Mouse (Mus musculus) neural tube, embryonic 11.5 days (tissue): ENCODE measurements around the gene 4930562C15Rik. TPM values are rescaled to one million over a fixed set of nuclear protein-coding genes. Genes with fewer than 3 reads are reported as not detected.
"Not testable (repeated sequence)": the region's sequence is repeated elsewhere in the genome, so short reads cannot be mapped to it uniquely, and the experiment has no call there.

Experiments
- ATAC-seq: fragments of 200-750 bp; cut with Nextera tagmentation; 2 replicates; pipeline ENCODE4 v1.8.0; 2017; ENCODE audit warnings: moderate number of reproducible peaks, mild to moderate bottlenecking, moderate TSS enrichment, moderate library complexity; ENCODE audit not compliant: insufficient read depth, low FRiP score, low TSS enrichment
- DNase-seq: peaks from one replicate; pipeline ENCODE4 v3.0.0-alpha.2; 2015; ENCODE audit warnings: low spot score
- H3K27ac ChIP-seq: fragments of 300-500 bp; sonication (generic); 2 replicates; pipeline ENCODE4 v1.5.1; 2014; ENCODE audit warnings: low read depth, mild to moderate bottlenecking, low read length
- H3K27me3 ChIP-seq: fragments of 300-500 bp; sonication (generic); 2 replicates; pipeline ENCODE4 v1.6.1; 2014; ENCODE audit warnings: mild to moderate bottlenecking, low read length, mixed read lengths; ENCODE audit not compliant: control insufficient read depth, insufficient read depth
- H3K36me3 ChIP-seq: fragments of 300-500 bp; sonication (generic); 2 replicates; pipeline ENCODE4 v1.6.1; 2014; ENCODE audit warnings: mild to moderate bottlenecking, low read length, moderate library complexity, mixed read lengths; ENCODE audit not compliant: control insufficient read depth, insufficient read depth
- H3K4me1 ChIP-seq: fragments of 300-500 bp; sonication (generic); 2 replicates; pipeline ENCODE4 v1.6.1; 2014; ENCODE audit warnings: low read length, mixed read lengths; ENCODE audit not compliant: control insufficient read depth, insufficient read depth
- H3K4me2 ChIP-seq: fragments of 300-500 bp; sonication (generic); 2 replicates; pipeline ENCODE4 v1.6.1; 2014; ENCODE audit warnings: low read depth, mild to moderate bottlenecking, moderate library complexity
- H3K4me3 ChIP-seq: fragments of 300-500 bp; sonication (generic); 2 replicates; pipeline ENCODE4 v1.5.1; 2014; ENCODE audit warnings: low read depth, low read length
- H3K9ac ChIP-seq: fragments of 300-500 bp; sonication (generic); 2 replicates; pipeline ENCODE4 v1.6.1; 2014; ENCODE audit warnings: mild to moderate bottlenecking, low read length
- H3K9me3 ChIP-seq: fragments of 300-500 bp; sonication (generic); 2 replicates; pipeline ENCODE4 v1.6.1; 2016; ENCODE audit warnings: low read length; ENCODE audit not compliant: control insufficient read depth
- WGBS: fragments of 180-500 bp; shearing (Covaris S2); extraction: QIAGEN DNeasy Blood & Tissue Kit; methylation state at CpG from one replicate; pipeline ENCODE4 v1.1.7; 2014; 5-methylcytosine and 5-hydroxymethylcytosine counted together
- polyA plus RNA-seq: library from polyadenylated mRNA; unstranded; fragments of >200 nt; fragmentation: Nextera tagmentation; extraction: Ambion mirVana; gene quantifications from 2 replicates; pipeline ENCODE4 v1.2.1, GENCODE M21; 2014

The 4930562C15Rik gene
- 0.20 and 0.38 TPM in 2 replicates for polyA plus RNA-seq

DNA sequence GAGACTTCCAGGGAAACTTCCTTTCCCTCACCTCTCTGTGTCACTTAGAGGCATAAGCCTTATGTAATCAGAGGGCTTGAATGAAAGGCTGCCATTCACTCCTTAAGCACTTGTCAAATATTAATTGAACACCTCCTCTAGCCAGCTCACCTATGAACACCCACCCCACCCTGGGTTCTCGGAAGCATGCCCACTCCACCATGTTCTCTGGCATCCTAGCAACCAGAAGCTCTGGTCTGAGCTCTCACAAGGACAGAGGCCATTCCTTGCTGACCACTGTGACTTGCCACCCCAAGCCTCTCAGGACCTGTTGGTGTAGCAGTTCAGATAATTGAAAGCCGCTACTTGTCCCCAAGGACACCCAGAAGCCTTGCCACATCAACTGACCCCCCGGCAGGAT lies at the start of gene 4930562C15Rik:
TSS of gene 4930562C15Rik (plus strand) at position 226 of the 400 bp plus-strand sequence.
- 87% methylated on average over 3 of the region's 3 CpGs for WGBS
- H3K27ac ChIP-seq, result no peak within 1 kb of the TSS
- ATAC-seq, result no peak
- H3K4me3 ChIP-seq, result no peak within 1 kb of the TSS
- no peak within 1 kb of the TSS for H3K4me2 ChIP-seq
- no peak for DNase-seq
- no peaks in the 10 kb centered on the region for H3K27me3 ChIP-seq
- H3K4me1 ChIP-seq, result no peaks in the 10 kb centered on the region
- H3K36me3 ChIP-seq, result no peaks in the 10 kb centered on the region
- no peaks in the 10 kb centered on the region for H3K9me3 ChIP-seq
- H3K9ac ChIP-seq, result no peak within 1 kb of the TSS

DNA sequence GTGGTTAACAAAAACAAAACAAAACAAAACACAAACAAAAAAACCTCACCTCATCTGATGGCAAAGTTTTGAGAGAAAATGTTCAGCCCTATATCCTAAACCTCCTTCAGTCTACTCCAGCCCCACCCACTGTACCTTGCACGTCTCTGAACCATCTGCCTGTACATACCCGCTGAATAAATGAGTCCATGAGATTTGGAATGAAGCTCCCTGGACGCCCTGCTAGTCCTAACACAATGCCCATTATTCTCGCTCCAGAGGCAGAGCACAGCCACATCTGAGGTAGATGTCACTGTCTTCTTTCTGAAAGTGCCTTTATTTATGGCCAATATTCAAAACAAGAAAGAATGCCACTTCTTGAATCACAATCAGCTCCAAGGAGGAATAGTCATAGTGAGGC lies 49.5 kb upstream of the 4930562C15Rik start:
- H3K36me3 ChIP-seq, result no peaks in the 10 kb centered on the region
- no peak overlapping the region for H3K4me3 ChIP-seq
- no peaks in the 10 kb centered on the region for H3K27me3 ChIP-seq
- H3K9ac ChIP-seq, result no peak overlapping the region
- H3K4me2 ChIP-seq, result no peak overlapping the region
- no peaks in the 10 kb centered on the region for H3K9me3 ChIP-seq
- WGBS, result 38% methylated on average over 4 of the region's 4 CpGs
- DNase-seq (no peak), ATAC-seq (no peak)
- peaks cover 21% of the 10 kb centered on the region for H3K4me1 ChIP-seq
- no peak overlapping the region for H3K27ac ChIP-seq

DNA sequence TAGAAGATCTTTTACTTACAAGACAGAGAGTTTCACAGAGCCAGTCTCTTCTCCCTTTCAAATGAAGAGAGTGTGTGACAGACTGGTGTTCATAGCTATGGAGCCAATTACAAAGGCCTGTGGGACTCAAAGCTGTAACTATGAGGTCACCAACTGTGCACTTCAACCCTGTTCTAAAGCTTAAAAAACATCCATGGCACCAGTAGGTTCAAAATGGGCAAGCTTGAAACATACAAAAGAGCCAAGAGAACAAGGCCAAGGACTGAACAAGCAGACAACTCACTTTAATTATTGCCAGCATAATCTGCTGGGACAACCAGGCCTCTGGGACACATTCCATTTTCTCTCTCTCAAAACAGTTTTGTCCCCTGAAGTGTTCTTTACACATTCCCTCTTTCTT lies 47.0 kb upstream of the 4930562C15Rik start:
- no peak overlapping the region for H3K27ac ChIP-seq
- DNase-seq (no peak), ATAC-seq (no peak)
- H3K9me3 ChIP-seq, result no peaks in the 10 kb centered on the region
- peaks cover 21% of the 10 kb centered on the region for H3K4me1 ChIP-seq
- no peak overlapping the region for H3K9ac ChIP-seq
- no peak overlapping the region for H3K4me3 ChIP-seq
- no peaks in the 10 kb centered on the region for H3K27me3 ChIP-seq
- peak overlapping the region; percentile 0; the same call in 1 of the 2 replicates for H3K4me2 ChIP-seq
- H3K36me3 ChIP-seq, result no peaks in the 10 kb centered on the region

DNA sequence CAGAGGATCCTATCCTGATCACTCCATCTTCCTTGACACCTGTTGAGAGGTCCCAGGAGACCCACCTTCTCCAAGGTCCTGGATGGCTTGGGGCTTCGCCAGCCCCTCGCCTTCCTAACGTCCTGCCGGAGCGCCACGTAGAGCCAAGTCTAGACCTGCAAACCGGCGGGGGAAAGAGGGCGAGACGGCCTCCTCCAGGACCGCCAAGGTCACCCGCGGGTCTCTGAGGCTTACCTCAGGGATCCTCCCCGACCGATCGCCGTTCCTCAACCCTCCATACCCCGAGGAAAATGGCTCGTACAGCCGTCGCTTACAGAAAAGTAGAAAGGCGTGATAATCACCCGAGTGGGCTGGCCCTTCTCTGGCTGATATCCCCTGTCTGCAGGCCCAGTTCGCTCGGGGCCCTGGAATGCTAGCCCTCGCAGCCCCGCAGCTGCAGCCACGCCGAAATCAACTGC lies 45.9 kb upstream of the 4930562C15Rik start:
- Histone ChIP-seq H3K4me1 (peaks cover 21% of the 10 kb centered on the region), H3K27me3 (no peaks in the 10 kb centered on the region), H3K27ac (peak overlapping the region; percentile 92; the same call in 1 of the 2 replicates), H3K4me2 (peak overlapping the region; percentile 90), H3K36me3 (no peaks in the 10 kb centered on the region), H3K9ac (peak overlapping the region; percentile 79), H3K9me3 (no peaks in the 10 kb centered on the region), H3K4me3 (peak overlapping the region; percentile 76)
- DNase-seq (no peak), ATAC-seq (peak; percentile 54)
- WGBS, result under 1% methylated on average over 29 of the region's 29 CpGs

DNA sequence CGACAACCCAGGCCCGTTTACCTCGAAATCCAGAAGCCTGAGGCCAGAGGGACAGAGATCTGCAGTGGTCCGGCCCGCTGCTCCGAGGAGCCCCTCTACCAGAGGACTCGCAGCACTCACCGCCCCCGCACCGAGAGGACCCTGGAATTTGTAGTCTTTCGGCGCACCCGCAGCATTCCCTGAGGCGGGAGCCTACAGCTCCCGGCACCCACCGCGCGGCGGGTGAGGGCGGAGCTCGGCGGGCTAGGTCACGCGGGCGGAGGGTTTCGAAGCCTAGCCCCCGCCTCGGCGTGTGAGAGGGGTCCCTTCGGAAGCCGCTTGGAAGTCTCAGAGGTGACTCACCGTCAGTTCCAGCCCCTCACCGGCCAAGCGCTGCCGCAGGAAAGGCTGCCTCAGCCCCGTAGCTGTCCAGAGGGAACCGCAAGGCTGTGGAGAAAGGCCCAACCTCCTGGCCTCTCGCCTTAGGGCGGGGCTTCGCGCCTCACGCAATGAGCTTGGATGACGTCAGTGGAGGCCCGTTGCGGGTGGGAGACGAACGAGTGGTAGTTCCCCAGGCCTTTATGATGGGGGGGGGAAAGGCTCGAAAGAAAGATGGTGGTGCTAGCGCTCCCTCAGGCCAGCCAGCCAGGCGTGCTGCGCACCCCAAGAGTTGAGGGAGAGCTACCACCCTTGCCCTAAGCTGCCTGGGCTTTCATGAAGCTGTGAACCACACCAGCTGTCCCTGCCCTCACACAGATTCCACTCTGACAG lies 45.2 kb upstream of the 4930562C15Rik start, which contains the start of gene Cdip1:
TSS of gene Cdip1 (minus strand) at position 483 of the 750 bp plus-strand sequence.
- Histone ChIP-seq H3K9me3 (no peaks in the 10 kb centered on the region), H3K27ac (peak within 1 kb of the TSS; percentile 92), H3K36me3 (no peaks in the 10 kb centered on the region), H3K27me3 (no peaks in the 10 kb centered on the region), H3K4me2 (peak within 1 kb of the TSS; percentile 90), H3K4me1 (peaks cover 21% of the 10 kb centered on the region), H3K9ac (peak within 1 kb of the TSS; percentile 79), H3K4me3 (peak within 1 kb of the TSS; percentile 76)
- DNase-seq (peak; percentile 97), ATAC-seq (peak; percentile 96)
- 2% methylated on average over 51 of the region's 51 CpGs for WGBS

DNA sequence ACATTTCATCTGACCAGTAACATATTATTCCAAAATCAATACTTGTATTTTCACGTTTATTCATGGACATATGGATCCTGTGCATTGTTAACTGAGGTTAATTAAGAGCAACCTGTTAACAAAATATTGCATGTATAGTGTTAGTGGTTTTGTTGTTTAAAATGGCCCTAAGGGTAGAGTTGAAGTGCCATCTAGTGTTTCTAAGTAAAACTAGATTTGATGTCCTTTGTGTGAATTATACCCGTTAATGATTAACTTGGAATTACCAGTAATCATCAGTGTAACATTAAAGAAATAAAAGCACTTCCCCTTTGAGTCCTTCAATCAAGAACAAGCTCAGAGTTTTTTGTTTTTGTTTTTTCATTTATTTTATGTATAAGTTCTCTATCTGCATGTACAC lies 43.9 kb upstream of the 4930562C15Rik start:
- Histone ChIP-seq H3K4me1 (peaks cover 19% of the 10 kb centered on the region), H3K9me3 (no peaks in the 10 kb centered on the region), H3K9ac (no peak overlapping the region), H3K27ac (no peak overlapping the region), H3K27me3 (no peaks in the 10 kb centered on the region), H3K36me3 (no peaks in the 10 kb centered on the region), H3K4me2 (no peak overlapping the region), H3K4me3 (no peak overlapping the region)
- ATAC-seq (no peak), DNase-seq (no peak)
- 72% methylated on average over 2 of the region's 2 CpGs for WGBS

DNA sequence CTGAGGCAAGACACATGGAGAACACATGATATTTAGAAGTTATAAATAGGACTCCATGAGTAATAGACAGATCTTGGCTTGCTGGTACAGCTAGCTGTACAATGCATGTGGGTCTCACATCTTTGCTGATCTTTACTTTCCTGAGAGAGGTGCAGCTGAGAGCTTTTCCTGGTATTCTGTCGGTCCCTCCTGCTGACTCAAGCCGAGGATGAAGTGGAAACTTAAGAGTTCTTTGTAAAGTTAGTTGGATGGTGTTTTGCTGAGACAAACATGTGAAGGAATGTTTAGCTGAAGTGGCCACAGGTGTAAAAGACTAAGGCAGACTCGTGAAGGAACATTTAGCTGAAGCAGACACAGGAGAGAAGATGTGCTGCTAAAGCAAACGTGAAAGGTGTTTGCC lies 38.6 kb upstream of the 4930562C15Rik start:
- no peaks in the 10 kb centered on the region for H3K9me3 ChIP-seq
- H3K9ac ChIP-seq, result no peak overlapping the region
- 80% methylated on average over 4 of the region's 4 CpGs for WGBS
- no peak overlapping the region for H3K4me3 ChIP-seq
- no peak overlapping the region for H3K27ac ChIP-seq
- H3K36me3 ChIP-seq, result no peaks in the 10 kb centered on the region
- H3K4me1 ChIP-seq, result no peaks in the 10 kb centered on the region
- H3K27me3 ChIP-seq, result no peaks in the 10 kb centered on the region
- ATAC-seq (no peak), DNase-seq (no peak)
- no peak overlapping the region for H3K4me2 ChIP-seq

DNA sequence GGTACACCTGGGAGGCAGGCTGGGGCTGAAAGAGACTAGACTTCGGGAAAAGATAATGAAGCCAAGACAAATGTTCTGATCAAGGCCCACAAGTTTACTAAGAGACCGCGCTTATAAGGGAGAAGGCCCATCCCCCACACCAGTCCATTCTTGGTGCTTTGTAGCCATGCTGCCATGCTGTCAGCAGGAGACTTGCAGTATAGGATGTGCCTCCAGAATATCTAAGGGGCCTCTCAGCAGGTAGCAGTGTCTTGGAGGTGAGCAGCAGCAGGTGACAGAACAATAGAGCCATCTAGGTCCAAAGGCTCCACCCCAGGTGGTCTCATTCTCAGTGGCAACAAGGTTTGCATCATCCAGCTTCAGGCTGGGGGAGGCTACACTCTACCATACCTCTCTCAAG lies 16.9 kb upstream of the 4930562C15Rik start:
- Histone ChIP-seq H3K9me3 (no peaks in the 10 kb centered on the region), H3K36me3 (no peaks in the 10 kb centered on the region), H3K4me2 (no peak overlapping the region), H3K4me3 (no peak overlapping the region), H3K27ac (no peak overlapping the region), H3K9ac (no peak overlapping the region), H3K4me1 (no peaks in the 10 kb centered on the region), H3K27me3 (no peaks in the 10 kb centered on the region)
- DNase-seq (no peak), ATAC-seq (no peak)
- 86% methylated on average over 3 of the region's 3 CpGs for WGBS

DNA sequence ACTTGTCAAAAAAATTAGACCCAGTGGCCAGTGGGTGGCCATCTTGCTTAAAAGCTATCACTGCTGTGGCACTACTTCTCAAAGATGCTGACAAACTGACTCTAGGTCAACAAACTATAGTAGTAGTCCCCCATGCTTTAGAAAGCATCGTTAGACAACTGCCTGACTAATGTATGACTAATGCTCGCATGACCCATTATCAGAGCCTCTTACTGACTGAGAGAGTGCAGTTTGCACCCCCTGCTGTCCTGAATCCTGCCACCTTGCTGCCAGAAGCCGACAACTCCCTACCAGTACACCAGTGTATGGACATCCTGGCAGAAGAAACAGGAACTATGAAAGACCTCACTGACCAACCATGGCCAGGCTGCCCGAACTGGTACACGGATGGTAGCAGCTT lies 10.8 kb upstream of the 4930562C15Rik start:
- not testable (repeated sequence) for H3K4me2 ChIP-seq, ATAC-seq, H3K27ac ChIP-seq, H3K9me3 ChIP-seq, H3K4me3 ChIP-seq, H3K36me3 ChIP-seq, H3K9ac ChIP-seq, DNase-seq, H3K27me3 ChIP-seq, H3K4me1 ChIP-seq
- 88% methylated on average over 5 of the region's 5 CpGs for WGBS
